Mouse (Mus musculus): ENCODE data around the gene Prkca. TPM values are rescaled to one million over a fixed set of nuclear protein-coding genes. Genes with fewer than 3 reads are reported as not detected.

Gene Prkca
- polyA plus RNA-seq, 1 experiment: 2.8 TPM

DNA sequence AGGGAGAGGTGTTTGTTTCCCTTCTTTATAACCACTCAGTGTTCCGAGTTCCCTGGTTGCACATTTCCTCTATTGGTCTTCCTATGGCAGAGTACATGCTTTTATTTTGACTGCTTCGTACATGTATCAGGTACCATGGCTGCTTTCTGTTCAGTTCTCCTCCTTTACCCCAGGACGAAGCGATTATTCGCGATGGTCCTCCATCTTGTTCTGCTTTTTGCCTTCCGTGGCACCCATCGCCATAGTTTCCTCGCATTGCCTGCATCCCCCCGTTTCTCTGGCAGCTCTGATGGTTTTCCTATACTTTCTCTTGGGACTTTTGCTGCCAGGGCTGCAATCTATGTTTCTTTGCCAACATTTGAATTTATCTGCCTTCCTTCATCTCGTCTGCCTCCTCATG, 314.4 kb downstream of the Prkca start:
- H3K9me3 ChIP-seq (replicated peaks; ENCODE audit: control insufficient read depth, insufficient read depth, low read length, poor library complexity, severe bottlenecking): no peaks in the 10 kb centered on the region
- no peak for TF ChIP-seq EP300 (IDR thresholded peaks at IDR 0.05; ENCODE audit: insufficient read depth, low read depth, low read length)
- H3K4me3 ChIP-seq (ENCODE audit: low read depth, low read length): no peak overlapping the region
- no peaks in the 10 kb centered on the region for H3K36me3 ChIP-seq (ENCODE audit: control insufficient read depth, insufficient read depth, low read length, poor library complexity, severe bottlenecking)
- no peaks in the 10 kb centered on the region for H3K27me3 ChIP-seq (ENCODE audit: control insufficient read depth, insufficient read depth, low read length, poor library complexity, severe bottlenecking)
- H3K9ac ChIP-seq (ENCODE audit: low read depth, poor library complexity, severe bottlenecking): no peak overlapping the region
- no peak overlapping the region for H3K27ac ChIP-seq (ENCODE audit: insufficient read depth, low read length)
- H3K4me1 ChIP-seq (ENCODE audit: control insufficient read depth, insufficient read depth, low read length): no peaks in the 10 kb centered on the region

DNA sequence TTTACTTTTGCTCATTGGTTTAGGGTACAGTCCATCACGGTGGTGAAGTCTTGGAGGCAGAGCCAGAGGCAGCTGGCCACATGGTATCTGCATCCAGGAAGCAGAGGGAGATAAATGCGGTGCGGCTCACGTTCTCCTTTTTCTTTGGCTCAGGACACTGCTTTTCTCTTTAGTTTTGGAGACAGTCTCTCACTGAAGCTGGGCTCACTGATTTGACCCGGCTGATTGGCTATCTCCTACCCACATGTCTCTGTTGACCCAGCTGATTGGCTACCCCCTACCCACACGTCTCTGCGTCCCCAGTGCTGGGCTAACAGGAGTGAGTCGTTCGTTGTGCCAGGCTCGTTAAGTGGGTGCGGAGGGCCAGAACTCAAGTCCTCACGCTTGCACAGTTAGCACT, 315.3 kb downstream of the Prkca start:
- Histone ChIP-seq H3K36me3 (ENCODE audit: control insufficient read depth, insufficient read depth, low read length, poor library complexity, severe bottlenecking) (no peaks in the 10 kb centered on the region), H3K4me3 (ENCODE audit: low read depth, low read length) (no peak overlapping the region), H3K9ac (ENCODE audit: low read depth, poor library complexity, severe bottlenecking) (no peak overlapping the region), H3K27me3 (ENCODE audit: control insufficient read depth, insufficient read depth, low read length, poor library complexity, severe bottlenecking) (no peaks in the 10 kb centered on the region), H3K4me1 (ENCODE audit: control insufficient read depth, insufficient read depth, low read length) (no peaks in the 10 kb centered on the region), H3K27ac (ENCODE audit: insufficient read depth, low read length) (no peak overlapping the region), H3K9me3 (replicated peaks; ENCODE audit: control insufficient read depth, insufficient read depth, low read length, poor library complexity, severe bottlenecking) (no peaks in the 10 kb centered on the region)
- TF ChIP-seq POLR2A (IDR thresholded peaks at IDR 0.05; ENCODE audit: insufficient read depth, low read length): no peak
- TF ChIP-seq EP300 (IDR thresholded peaks at IDR 0.05; ENCODE audit: insufficient read depth, low read depth, low read length): no peak
- TF ChIP-seq CTCF (IDR thresholded peaks at IDR 0.05; ENCODE audit: low read depth, low read length): no peak

DNA sequence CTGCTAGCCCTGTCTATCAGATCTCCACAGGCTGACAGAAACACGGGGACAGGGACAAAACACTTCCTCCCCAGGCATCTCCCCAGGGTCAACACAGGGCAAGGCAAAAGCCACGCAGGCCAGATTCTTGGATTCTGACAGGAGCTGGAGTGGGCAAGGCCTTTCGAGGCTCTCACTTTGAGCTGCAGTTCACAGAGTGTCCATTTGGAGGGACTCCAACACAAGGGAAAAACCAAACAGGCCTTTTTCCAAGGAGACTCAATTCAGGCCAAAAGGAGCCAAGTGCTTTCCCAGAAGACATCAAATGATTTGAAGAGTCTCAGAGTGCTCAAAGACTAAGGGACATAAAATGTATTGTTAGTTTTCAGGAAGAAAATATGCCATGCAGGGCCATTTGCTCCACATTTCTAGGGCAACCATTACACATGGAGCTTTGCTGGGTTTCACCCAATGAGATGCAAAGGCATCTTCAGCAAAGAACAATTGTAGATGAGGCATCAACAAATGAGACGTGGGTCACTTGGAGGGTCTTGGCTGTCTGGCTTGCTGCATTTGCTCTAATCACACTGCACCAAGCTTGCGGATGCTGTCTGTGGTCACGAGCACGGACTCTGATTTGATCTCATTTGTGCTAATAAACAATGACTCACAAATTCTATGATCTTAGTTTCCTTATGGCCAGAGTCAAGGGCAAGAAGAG, 317.9 kb downstream of the Prkca start:
- Histone ChIP-seq H3K9ac (ENCODE audit: low read depth, poor library complexity, severe bottlenecking) (no peak overlapping the region), H3K27ac (ENCODE audit: insufficient read depth, low read length) (no peak overlapping the region), H3K27me3 (ENCODE audit: control insufficient read depth, insufficient read depth, low read length, poor library complexity, severe bottlenecking) (no peaks in the 10 kb centered on the region), H3K36me3 (ENCODE audit: control insufficient read depth, insufficient read depth, low read length, poor library complexity, severe bottlenecking) (no peaks in the 10 kb centered on the region), H3K4me1 (ENCODE audit: control insufficient read depth, insufficient read depth, low read length) (no peaks in the 10 kb centered on the region), H3K4me3 (ENCODE audit: low read depth, low read length) (no peak overlapping the region), H3K9me3 (replicated peaks; ENCODE audit: control insufficient read depth, insufficient read depth, low read length, poor library complexity, severe bottlenecking) (no peaks in the 10 kb centered on the region)
- TF ChIP-seq POLR2A (IDR thresholded peaks at IDR 0.05; ENCODE audit: insufficient read depth, low read length) (no peak), CTCF (IDR thresholded peaks at IDR 0.05; ENCODE audit: low read depth, low read length) (peak; percentile 26), EP300 (IDR thresholded peaks at IDR 0.05; ENCODE audit: insufficient read depth, low read depth, low read length) (no peak)

DNA sequence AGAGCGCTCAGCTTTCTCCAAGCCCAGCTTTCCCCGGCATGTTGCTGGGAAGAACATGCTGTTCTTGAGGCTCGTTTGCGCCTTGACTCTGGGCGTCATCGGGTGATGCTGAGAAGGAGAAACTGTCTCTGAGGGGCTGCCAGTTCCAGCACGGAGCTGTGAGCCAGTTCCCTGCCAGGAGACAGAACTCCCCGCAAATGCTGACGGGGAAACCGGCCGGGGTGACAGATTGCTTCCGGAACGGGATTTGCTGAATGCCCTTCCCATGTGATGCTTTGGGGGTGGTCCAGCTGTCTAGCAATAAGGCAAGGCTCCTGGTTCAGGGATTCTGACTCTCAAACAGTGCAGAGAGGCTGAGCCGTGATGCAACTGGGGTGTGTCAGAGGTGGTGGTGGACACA, 320.5 kb downstream of the Prkca start:
- Histone ChIP-seq H3K4me3 (ENCODE audit: low read depth, low read length) (no peak overlapping the region), H3K9ac (ENCODE audit: low read depth, poor library complexity, severe bottlenecking) (no peak overlapping the region), H3K36me3 (ENCODE audit: control insufficient read depth, insufficient read depth, low read length, poor library complexity, severe bottlenecking) (no peaks in the 10 kb centered on the region), H3K27me3 (ENCODE audit: control insufficient read depth, insufficient read depth, low read length, poor library complexity, severe bottlenecking) (no peaks in the 10 kb centered on the region), H3K9me3 (replicated peaks; ENCODE audit: control insufficient read depth, insufficient read depth, low read length, poor library complexity, severe bottlenecking) (no peaks in the 10 kb centered on the region), H3K27ac (ENCODE audit: insufficient read depth, low read length) (no peak overlapping the region), H3K4me1 (ENCODE audit: control insufficient read depth, insufficient read depth, low read length) (no peaks in the 10 kb centered on the region)
- TF ChIP-seq EP300 (IDR thresholded peaks at IDR 0.05; ENCODE audit: insufficient read depth, low read depth, low read length) (no peak), POLR2A (IDR thresholded peaks at IDR 0.05; ENCODE audit: insufficient read depth, low read length) (no peak)

DNA sequence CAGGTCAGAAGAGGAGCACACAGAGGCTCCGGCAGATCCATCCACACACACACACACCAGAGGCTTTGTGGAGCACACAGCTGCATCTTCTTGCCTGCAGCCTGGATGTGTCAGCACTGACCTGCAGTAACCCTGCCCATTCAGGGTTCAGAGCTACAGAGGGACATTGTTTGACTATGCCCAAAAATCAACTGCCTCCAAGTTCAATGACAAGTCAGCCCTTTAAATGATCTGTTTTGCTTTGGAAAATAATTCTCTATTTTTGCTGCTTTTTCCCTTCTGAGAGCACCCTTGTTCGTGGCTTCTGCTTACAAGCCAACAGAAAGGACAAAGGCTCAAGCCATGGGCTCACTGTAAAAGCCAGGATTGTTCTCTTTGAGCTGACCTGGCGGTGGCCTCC, 322.8 kb downstream of the Prkca start:
- Histone ChIP-seq H3K4me3 (ENCODE audit: low read depth, low read length) (no peak overlapping the region), H3K4me1 (ENCODE audit: control insufficient read depth, insufficient read depth, low read length) (no peaks in the 10 kb centered on the region), H3K27ac (ENCODE audit: insufficient read depth, low read length) (no peak overlapping the region), H3K36me3 (ENCODE audit: control insufficient read depth, insufficient read depth, low read length, poor library complexity, severe bottlenecking) (no peaks in the 10 kb centered on the region), H3K9ac (ENCODE audit: low read depth, poor library complexity, severe bottlenecking) (no peak overlapping the region), H3K9me3 (replicated peaks; ENCODE audit: control insufficient read depth, insufficient read depth, low read length, poor library complexity, severe bottlenecking) (no peaks in the 10 kb centered on the region), H3K27me3 (ENCODE audit: control insufficient read depth, insufficient read depth, low read length, poor library complexity, severe bottlenecking) (no peaks in the 10 kb centered on the region)
- TF ChIP-seq CTCF (IDR thresholded peaks at IDR 0.05; ENCODE audit: low read depth, low read length) (no peak), POLR2A (IDR thresholded peaks at IDR 0.05; ENCODE audit: insufficient read depth, low read length) (no peak), EP300 (IDR thresholded peaks at IDR 0.05; ENCODE audit: insufficient read depth, low read depth, low read length) (no peak)

DNA sequence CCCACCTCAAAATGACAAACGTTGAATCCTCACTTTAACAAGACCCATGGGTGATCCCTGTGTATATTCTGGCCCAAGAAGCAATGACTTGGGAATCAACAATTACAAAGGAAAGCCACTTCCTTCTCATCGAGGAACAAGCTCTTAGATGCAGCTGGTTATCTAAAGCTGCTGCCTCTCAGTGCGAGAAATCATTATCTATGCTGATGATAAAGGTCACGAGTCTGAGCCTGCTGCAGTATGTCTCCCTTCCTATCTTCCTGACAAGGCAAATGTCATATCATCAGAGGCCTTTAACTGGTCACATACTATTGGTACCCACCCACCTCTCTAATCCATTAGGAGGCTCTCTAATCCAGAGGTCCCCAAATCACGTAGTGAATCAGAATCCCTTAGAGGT, 328.4 kb downstream of the Prkca start:
- Histone ChIP-seq H3K27ac (ENCODE audit: insufficient read depth, low read length) (no peak overlapping the region), H3K4me3 (ENCODE audit: low read depth, low read length) (no peak overlapping the region), H3K4me1 (ENCODE audit: control insufficient read depth, insufficient read depth, low read length) (no peaks in the 10 kb centered on the region), H3K9me3 (replicated peaks; ENCODE audit: control insufficient read depth, insufficient read depth, low read length, poor library complexity, severe bottlenecking) (no peaks in the 10 kb centered on the region), H3K36me3 (ENCODE audit: control insufficient read depth, insufficient read depth, low read length, poor library complexity, severe bottlenecking) (no peaks in the 10 kb centered on the region), H3K9ac (ENCODE audit: low read depth, poor library complexity, severe bottlenecking) (no peak overlapping the region), H3K27me3 (ENCODE audit: control insufficient read depth, insufficient read depth, low read length, poor library complexity, severe bottlenecking) (no peaks in the 10 kb centered on the region)
- no peak for TF ChIP-seq POLR2A (IDR thresholded peaks at IDR 0.05; ENCODE audit: insufficient read depth, low read length)
- no peak for TF ChIP-seq EP300 (IDR thresholded peaks at IDR 0.05; ENCODE audit: insufficient read depth, low read depth, low read length)
- no peak for TF ChIP-seq CTCF (IDR thresholded peaks at IDR 0.05; ENCODE audit: low read depth, low read length)
